Mouse (Mus musculus) T-helper 1 cell (primary cell): ENCODE measurements around the gene Phlpp1.

ENCODE experiments used
- in situ Hi-C: fragments of 300-600 bp; cut with MboI, MseI; formaldehyde crosslinking; loops from one replicate; pipeline ENCODE4 v1.15.1; 2025; ENCODE audit warnings: high pct_unique_total_duplicates

The Phlpp1 gene

DNA sequence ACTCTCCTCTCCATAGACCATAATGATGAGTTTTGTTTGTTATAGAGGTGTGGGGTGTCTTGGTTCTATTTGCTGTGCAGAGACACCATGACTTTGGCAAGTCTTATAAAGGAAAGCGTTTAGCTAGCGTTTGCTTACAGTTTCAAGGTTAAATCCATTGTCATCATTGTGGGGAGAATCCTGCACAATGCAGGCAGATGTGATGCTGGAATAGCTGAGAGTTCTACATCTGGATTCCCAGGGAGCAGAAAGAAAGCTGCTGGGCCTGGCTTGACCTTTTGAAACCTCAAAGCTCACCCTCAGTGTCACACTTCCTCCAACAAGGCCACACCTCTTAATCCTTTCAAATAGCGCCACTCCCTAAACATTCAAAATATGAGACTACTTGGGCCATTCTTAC is 7.4 kb upstream of the Phlpp1 start:
- in situ Hi-C loops: no loop called here

DNA sequence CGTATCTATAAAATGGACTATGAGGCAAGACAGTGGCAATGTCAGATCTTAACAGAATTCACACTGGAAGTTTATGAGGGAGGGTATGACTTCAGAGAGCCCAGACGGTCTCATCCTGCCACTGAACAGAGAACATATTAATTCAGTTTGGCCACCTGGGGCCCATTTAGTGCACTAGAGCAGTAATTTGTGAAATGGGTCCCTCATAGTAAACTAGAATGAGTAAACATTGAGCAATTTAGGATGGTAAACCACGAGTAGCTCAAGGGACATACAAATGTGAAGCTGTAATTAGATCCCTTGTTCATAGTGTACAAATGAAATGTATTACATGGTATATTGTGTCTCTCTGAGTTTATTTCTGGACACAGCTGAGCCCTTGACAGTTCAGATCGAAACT is 3.6 kb upstream of the Phlpp1 start:
- in situ Hi-C loops: loop anchor here (5.0 kb wide), 1 partner anchor 224 kb away; no protein-coding TSS in a partner anchor

DNA sequence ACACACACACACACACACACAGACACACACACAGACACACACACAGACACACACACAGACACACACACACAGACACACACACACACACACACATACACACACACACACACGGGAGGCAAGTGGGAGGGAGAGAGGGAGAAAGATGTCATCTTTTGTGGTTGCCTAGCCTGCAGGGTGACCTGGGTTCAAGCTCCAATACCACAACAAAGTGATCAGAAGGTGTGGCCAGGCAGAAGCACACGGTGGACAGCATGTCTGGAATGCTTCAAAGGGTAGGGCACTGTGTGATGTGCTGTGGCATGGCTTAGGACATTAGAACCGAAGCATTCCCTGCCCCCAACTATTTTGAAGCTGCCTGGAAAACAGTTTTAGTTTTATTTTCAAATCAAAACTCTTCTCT is 2.8 kb upstream of the Phlpp1 start:
- in situ Hi-C loops: loop anchor here (5.0 kb wide), 1 partner anchor 224 kb away; no protein-coding TSS in a partner anchor

DNA sequence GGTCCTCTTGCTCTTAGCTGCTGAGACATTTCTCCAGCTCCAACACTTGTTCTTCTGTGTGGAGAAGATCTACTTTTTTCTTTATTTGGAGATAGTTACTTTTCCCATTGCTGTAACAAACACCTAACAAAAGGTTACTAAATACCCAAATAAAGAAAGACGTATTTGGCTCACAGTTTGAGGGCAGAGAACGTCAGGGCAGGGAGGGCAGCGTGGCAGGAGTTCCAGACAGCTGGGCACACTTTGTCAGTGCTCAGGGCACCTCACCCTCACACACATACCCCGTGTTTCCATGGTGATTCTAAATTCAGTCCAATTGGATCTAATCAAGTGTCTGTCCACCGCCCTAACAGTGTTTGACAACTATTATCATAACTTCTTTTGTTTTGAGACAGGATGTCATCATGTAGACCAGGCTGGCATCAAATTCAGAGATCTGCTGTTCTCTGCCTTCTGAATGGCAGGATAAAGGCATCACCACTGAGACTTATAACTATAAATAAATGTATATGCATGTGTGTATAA is 1.7 kb upstream of the Phlpp1 start:
- in situ Hi-C loops: loop anchor here (5.0 kb wide), 1 partner anchor 222 kb away; no protein-coding TSS in a partner anchor

DNA sequence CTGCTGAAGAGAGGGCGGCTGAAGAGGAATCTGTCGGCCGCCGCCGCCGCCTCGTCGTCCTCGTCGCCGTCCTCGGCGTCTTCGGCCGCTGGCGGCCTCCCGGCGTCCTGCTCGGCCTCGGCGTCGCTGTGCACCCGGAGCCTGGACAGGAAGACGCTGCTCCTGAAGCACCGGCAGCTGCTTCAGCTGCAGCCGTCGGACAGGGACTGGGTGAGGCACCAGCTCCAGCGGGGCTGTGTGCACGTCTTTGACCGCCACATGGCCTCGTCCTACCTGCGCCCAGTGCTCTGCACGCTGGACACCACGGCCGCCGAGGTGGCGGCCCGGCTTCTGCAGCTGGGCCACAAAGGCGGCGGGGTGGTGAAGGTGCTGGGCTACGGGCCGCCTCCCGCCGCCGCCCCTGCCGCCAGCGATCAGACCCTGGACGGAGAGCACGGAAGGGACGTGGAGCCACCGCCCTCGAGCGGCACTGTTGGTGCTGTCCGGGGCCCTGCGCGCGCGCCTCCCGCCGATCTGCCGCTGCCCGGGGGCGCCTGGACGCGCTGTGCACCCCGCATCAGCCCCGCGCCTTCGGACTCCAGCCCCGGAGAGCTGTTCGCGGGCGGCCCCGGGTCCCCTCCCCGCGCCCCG is 864 bp downstream of the Phlpp1 start:
- in situ Hi-C loops: no loop called here

DNA sequence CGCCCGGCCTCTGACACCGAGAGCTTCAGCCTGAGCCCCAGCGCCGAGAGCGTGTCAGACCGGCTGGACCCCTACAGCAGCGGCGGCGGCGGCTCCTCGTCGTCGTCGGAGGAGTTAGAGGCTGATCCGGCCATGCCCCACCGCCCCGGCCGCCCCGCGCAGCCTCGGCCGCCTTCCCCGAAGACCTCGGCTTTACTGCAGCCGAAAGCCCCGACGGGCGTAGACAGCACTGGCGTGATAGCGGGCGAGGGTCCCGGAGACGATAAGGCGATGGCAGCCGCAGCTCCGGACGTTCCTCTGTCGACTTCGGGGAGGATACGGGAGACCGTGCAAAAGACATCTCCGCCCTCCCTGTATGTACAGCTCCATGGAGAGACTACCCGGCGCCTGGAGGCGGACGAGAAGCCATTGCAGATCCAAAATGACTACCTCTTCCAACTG is 1.4 kb downstream of the Phlpp1 start:
- in situ Hi-C loops: no loop called here

DNA sequence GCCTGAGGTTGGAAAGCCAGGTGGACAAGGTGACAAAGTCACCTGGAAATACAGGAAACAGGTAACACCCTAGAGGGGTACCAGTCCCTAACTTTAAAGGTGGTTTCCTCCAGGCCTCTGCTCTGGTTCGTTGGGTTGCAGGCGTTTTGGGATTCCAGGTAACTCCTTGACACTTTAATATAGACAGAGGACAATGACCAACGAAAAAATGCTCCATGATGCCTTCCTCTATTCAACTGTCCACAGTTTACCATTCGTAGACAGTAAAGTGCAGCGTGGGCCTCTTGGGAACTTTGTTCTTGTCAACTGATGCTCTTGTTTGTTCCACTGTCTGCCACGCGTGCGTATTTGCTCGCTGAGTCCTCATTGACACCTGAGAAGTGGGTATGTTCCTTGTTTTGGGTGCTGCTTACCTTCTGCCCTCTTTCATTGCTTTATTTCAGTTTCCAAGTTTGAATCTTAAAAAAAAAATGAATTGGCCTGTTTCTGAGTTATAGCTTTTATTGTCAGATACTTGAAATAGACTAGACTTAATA is 2.1 kb downstream of the Phlpp1 start:
- in situ Hi-C loops: no loop called here

DNA sequence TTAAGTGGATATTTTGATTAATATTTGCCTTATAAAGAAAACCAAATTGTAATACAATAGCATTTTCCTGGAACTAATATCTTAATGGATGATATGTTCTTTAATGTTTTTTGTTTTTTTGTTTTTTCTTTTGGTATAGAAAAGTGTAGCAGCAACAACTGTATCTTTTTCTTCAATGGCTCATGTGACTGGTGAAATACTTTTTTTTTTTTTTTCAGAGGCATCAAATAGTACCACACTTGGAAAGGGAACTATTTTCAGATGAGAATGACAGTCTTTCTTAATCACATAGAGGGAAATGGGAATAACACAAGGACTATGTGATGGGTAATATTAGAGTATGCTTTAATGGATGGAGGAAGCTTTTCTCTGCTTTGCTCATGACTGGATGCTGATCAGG is 3.0 kb downstream of the Phlpp1 start:
- in situ Hi-C loops: no loop called here

DNA sequence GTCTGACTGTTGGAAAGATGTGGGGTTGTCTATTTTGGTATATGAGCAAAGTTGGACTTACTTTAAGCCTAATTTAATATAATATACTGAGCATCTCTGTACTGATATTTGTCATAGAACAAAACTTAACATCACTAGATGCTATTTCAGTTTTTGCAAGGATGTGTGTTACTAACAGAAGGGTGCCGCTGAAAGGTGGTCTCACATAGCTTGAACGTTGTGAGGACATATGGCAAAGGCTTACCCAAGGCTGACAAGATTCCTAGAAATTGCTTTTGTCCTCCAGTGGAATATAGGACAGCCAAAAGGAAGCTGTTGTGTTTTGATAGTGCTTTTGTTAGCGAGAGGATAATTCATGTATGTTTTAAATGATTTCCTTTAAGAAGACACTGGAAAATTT is 3.8 kb downstream of the Phlpp1 start:
- in situ Hi-C loops: no loop called here

DNA sequence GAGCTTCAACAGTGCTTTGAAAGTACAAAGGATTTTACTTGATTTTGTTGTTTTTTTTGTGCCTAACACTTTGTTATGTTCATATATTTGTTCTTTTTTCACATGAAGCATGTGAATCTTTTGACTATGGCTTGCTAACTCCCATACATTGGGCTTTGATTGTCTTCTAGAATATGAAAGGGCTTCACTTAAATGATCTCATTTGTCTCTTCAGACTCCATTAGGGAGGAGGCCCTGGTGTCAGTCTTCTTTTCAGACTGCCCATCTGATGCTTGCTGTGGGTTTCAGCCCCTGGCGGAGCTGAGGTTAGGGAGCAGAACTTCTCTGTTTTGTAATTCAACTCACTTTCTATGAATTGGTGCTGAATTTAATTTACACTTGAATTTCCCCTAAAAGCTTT is 5.2 kb downstream of the Phlpp1 start:
- in situ Hi-C loops: no loop called here

DNA sequence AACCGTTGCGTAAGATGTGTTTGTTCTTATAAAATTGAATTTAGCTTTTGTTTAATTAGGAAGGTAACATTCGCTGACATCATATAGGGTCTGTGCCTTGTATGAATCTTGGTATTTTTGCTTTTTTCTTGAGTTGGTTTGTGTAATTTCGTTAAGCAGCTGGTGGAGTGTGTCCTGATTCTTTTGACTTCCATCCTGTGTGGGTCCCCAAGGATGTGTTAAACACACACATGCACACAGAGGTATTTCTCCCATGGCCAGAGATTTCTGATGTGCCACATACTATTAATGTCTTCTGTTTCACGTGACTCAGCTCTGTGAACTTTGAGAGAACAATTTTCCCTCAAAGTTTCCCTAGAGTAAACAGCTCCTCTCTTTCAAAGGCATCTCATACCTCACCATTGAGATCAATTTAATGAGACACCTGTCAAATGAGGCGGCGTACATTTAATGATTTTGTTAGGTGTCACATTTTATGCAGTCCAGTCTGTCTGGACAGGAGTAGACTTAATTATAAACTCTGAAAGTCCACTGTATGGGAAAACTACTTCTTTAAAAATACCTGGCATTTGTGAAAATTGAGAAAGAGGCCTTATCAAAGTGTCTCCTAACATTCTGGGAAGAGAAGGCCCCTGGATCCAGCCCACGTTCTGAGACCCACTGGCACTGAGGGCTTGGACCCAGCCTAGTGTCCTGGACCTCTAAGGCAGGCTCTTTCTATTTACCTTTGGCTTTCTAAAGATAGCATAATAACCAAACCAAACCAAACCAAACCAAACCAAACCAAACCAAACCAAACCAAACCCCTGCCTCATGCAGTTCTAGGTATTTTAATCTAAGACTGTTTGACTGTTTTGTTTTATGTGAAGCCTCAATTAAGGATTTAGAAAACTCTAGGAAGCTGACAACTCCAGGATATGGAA is 6.6 kb downstream of the Phlpp1 start:
- in situ Hi-C loops: no loop called here

DNA sequence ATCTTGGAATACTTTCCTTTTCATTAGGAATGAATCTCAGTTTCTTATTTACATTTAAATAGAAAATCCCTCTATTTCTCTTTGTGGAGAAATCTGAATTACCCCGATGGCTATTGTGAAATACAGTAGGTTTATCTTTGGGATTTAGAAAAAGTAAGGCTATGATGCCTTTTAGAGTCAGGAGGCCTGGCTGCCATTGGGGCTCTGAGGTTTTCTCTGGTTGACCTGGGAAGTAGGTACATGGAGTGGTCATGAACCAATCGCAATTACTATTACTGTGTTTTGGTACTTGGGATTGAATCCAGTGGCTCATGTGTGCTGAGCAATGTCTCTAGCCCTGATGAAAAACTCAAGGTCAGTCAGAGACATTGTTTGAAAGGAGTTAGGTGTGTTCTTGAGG is 12.1 kb downstream of the Phlpp1 start:
- in situ Hi-C loops: no loop called here

DNA sequence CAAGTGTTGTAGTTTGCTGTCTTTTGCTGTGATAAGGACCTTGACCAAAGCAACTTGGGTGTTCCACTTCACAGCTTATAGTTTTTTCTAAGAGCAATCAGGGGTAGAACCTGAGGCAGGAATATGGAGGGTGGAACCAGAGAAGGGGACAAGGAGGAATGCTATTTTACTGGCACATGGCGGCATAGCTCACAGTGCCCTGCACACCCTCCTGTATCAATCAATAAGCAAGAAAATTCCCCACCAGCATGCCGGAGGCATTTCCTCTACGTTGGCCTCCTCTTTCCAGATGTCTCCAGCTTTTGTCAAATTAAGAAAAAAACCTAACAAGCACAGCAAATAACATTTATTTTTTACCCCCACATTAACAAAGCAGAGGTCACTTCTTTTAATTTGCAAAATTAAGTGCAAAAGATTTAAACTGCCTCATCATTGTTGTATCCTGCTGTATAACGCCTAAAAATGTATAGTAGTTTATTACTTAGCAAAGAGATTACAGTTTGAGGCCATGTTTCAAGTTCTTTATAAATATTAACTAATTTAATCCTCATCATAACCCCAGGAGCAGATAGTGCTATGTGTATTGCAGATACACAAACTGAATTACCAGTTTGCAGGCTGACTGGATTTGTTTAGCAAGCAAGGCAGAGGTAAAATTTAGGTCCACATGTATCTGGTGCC is 13.4 kb downstream of the Phlpp1 start:
- in situ Hi-C loops: no loop called here

DNA sequence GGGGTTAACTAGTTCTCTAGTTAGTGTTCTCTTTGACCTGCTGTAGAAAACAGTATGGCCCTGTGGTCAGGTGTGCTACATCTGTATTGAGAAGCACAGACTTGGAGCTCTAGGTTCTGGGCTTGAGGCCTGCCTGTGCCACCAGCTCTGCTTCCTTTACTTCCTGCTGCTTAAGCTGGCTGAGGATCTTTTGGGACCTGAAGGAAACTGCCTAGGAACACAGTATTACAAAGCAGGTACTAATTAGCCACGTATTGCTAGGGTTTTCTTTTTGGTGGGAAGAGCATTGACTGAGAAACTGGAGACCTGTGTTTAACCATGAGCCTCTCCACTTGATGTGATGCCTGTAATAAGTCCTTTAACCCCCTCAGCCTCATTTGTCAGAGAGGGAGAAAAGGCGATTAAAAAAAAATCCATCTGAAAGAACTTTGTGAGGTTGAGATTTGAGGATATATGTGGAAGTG is 13.9 kb downstream of the Phlpp1 start:
- in situ Hi-C loops: no loop called here

DNA sequence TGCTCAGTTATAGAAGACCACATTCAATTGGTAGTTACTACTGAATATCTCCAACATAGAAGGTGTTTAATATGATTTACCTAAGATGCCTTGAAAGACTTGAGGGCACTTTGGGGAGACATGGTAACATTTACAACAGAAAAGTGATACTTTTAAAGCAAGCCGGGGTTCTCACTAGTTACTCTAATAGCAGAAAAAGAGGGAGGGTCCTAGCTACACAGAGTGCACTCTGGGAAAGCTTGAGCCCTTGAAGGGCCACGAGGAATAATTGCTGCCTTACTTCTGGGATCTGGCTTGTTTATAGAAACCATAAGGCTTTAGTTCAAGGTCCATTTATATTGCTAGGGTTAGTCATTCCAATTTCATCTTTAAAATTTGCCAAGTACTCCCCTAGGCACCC is 14.5 kb downstream of the Phlpp1 start:
- in situ Hi-C loops: no loop called here

DNA sequence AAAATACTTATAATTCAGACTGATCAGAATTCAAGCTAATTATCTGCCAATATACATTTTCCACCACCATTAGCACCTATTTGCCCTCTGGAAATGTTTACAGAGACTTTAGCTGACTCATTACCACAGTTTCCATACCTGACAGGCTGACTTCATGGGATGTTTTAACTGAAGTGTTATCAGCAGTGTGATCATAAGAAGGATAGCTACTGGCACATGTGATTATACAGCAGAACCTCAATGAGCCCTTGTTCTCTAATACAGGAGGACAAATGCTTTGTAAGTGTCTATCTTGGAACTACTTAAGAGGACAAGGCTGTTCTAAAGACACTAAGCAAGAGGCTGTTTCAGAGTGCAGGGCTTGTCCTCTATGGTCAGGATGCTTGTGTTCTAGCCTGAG is 15.9 kb downstream of the Phlpp1 start:
- in situ Hi-C loops: no loop called here

DNA sequence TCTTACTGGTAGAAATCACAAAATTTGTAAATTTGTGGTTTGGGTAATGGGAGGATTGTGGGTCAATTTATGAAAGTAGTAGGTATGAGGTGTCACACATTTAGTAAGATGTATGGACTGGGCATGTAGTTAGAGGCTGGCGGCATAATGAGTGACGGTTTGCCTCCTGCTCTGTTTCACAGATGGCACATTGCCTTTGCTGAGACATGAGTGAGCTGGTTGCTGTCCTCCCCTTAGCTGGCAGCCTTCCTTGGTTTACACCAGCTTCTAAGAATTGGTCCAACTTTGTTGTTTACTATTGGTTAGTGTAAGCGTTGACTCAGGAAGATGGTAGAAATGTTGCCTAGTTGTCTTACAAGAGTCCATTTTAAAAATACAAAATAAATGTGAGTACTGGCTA is 17.2 kb downstream of the Phlpp1 start:
- in situ Hi-C loops: no loop called here

DNA sequence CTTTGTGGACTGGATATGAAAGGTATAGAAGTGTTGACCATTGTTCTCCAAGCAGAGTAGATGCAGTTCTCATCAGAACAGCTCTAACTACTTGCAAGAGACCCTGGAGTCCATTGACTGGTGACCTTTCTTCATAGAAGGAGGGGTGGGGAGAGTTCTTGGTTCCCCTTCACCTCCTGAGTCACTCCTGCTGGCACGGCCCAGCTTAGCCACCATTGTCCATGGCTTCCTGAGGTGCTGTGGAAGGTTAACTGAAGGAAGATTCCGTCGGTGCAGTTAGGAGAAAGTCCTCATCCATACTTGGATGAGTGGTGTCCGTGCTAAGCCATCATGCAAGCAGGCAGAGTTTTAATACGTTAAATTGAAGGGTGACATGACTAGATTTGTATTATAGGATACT is 17.8 kb downstream of the Phlpp1 start:
- in situ Hi-C loops: no loop called here

DNA sequence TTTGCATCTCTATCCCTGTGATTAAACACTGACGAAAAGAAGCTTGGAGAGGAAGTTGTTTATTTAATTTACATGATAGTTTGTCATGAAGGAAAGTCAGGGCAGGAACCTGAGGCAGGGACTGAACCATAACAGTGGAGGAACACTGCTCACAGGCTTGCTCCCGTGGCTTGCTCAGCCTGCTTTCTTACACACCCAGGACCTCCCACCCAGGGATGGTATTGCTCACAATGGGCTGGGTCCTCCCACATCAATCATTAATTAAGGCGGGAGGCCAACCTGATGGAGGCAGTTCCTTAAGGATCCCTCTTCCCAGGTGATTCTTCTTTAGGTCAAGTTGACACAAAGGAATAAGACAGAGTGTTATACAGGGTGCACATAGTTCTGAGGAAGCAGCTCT is 19.1 kb downstream of the Phlpp1 start:
- in situ Hi-C loops: no loop called here

DNA sequence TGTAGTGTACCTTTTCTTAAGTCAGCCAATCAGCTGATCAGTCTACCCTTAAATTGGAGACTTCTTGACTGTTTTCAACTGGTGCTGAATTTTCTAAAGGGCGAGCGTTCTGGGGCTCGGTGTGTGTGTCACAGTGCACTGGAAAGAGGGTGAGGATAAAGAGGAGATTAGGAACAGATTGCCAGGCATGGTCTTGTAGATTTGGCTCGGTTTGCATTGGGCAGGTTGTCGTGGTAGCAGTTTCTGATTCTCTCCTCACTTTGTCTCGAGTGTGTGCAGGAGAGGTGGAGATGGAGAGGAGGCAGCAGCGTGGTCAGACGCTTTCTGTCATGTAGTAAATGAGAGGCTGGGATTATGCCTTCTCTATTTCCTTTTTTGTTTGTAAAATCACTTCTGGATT is 20.3 kb downstream of the Phlpp1 start:
- in situ Hi-C loops: no loop called here

DNA sequence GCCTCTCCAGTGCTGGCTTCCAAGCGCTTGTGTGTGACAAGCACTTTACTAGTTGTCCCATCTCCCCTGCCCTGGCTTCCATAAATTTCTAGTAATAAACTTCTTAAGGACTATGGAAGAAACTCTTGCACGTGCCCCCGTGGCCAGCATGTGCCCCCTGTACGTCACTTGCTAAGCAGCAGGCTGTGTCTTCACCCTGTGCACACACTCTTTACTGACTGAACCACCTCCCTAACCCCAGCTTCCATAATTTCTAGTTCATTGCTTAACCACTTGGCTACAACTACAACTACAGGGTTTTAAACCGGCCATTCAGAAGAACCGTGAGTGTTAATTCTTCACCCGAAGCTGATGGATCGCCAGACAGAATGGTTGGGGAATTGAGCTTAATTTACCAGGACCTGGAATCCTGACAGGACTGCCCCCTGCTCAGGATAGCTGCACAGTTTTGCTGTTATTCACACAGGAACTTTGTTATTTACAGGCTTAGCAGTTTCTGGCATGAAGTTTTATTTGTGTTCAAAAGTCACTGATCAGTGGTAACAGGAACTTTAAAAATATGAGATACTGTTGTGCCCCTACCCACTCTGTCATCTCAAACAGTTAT is 21.4 kb downstream of the Phlpp1 start:
- in situ Hi-C loops: no loop called here
